Mouse (Mus musculus): Measurements from ENCODE around the gene Stat4. TPM values are rescaled to one million over a fixed set of nuclear protein-coding genes. Genes with fewer than 3 reads are reported as not detected.

Stat4 gene
- polyA plus RNA-seq, 1 experiment = 0.99 TPM

DNA sequence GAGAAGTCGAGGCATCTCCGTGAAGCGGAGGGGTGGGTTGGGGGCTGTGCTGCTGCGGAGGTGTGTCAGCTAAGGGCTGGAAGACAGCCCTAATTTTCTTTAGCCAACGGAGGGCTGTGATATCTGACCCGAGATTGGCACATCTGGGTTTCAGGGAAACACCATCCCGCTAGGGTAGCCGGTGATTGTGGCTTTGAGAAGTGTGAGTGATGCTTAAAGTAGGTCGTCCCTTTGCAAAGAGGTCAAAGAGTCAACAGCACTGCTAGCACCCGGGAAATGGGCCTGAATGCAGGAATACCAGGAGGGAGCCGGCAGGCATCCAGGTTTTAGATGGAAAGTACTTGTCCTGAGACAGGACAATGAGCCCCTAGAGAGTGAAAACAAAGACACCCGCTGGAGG lies 22.0 kb downstream of the Stat4 start:
- Histone ChIP-seq H3K36me3 (ENCODE audit: control insufficient read depth, insufficient read depth, low read length) (no peaks in the 10 kb centered on the region), H3K4me3 (ENCODE audit: insufficient read depth, low read depth, low read length) (peak overlapping the region; percentile 2; the same call in 1 of the 2 replicates), H3K27me3 (replicated peaks; ENCODE audit: control insufficient read depth, insufficient read depth, low read length) (no peaks in the 10 kb centered on the region), H3K4me1 (ENCODE audit: control insufficient read depth, insufficient read depth, low read length) (no peaks in the 10 kb centered on the region), H3K27ac (ENCODE audit: insufficient read depth, low read depth, low read length) (no peak overlapping the region)
- no peak for TF ChIP-seq POLR2A (IDR thresholded peaks at IDR 0.05; ENCODE audit: low read depth, low read length)
- TF ChIP-seq CTCF (conservative IDR thresholded peaks at IDR 0.05; ENCODE audit: insufficient read depth, insufficient read length, low read depth, low read length) = no peak
- no peak for DNase-seq
- WGBS = 7% methylated on average over 12 of the region's 12 CpGs

DNA sequence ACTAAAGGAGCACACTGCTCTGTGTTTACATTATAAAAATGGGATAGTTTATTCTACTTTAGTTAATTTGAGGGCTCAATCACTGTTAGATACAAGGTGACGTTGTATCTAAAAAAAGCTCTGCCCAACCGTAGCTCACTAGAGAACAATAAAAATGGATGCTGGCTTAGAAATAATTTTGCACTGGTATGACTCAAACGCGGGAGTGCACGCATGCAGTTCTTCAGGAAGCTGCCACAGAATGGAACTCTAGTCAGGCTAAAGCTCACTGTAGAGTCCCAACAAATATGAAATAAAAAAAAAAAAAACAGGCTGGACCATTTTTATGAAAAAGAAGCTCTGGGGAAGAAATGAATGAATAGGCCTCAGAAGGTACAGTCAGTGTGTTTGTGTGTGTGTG lies 23.8 kb downstream of the Stat4 start:
- Histone ChIP-seq H3K4me3 (ENCODE audit: insufficient read depth, low read depth, low read length) (no peak overlapping the region), H3K27ac (ENCODE audit: insufficient read depth, low read depth, low read length) (no peak overlapping the region), H3K27me3 (replicated peaks; ENCODE audit: control insufficient read depth, insufficient read depth, low read length) (no peaks in the 10 kb centered on the region), H3K4me1 (ENCODE audit: control insufficient read depth, insufficient read depth, low read length) (no peaks in the 10 kb centered on the region), H3K36me3 (ENCODE audit: control insufficient read depth, insufficient read depth, low read length) (no peaks in the 10 kb centered on the region)
- DNase-seq = no peak
- whole genome bisulfite sequencing = 79% methylated on average over 5 of the region's 5 CpGs
- TF ChIP-seq POLR2A (IDR thresholded peaks at IDR 0.05; ENCODE audit: low read depth, low read length) (no peak), CTCF (conservative IDR thresholded peaks at IDR 0.05; ENCODE audit: insufficient read depth, insufficient read length, low read depth, low read length) (no peak)

DNA sequence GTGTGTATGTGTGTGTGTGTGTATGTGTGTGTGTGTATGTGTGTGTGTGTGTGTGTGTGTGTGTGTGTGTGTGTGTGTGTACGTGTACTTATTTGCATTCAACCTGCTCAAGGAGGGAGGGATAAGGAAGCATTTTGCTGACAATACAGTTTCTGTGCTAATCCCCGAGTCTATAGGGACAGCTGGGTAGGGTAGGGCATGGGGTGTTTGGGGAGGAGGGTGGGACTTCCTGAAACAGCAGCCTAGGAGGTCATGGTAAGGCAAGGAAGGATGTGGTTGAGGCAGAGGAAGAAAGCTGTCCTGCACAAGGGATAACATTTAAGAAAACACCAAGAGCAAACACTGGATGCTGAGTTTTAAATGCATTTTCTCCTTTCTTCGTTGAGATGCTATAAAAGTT lies 24.3 kb downstream of the Stat4 start:
- no peaks in the 10 kb centered on the region for H3K27me3 ChIP-seq (replicated peaks; ENCODE audit: control insufficient read depth, insufficient read depth, low read length)
- no peak for DNase-seq
- WGBS = 57% methylated on average over 3 of the region's 3 CpGs
- no peak for TF ChIP-seq POLR2A (IDR thresholded peaks at IDR 0.05; ENCODE audit: low read depth, low read length)
- no peaks in the 10 kb centered on the region for H3K36me3 ChIP-seq (ENCODE audit: control insufficient read depth, insufficient read depth, low read length)
- no peak overlapping the region for H3K27ac ChIP-seq (ENCODE audit: insufficient read depth, low read depth, low read length)
- no peak overlapping the region for H3K4me3 ChIP-seq (ENCODE audit: insufficient read depth, low read depth, low read length)
- H3K4me1 ChIP-seq (ENCODE audit: control insufficient read depth, insufficient read depth, low read length) = no peaks in the 10 kb centered on the region

DNA sequence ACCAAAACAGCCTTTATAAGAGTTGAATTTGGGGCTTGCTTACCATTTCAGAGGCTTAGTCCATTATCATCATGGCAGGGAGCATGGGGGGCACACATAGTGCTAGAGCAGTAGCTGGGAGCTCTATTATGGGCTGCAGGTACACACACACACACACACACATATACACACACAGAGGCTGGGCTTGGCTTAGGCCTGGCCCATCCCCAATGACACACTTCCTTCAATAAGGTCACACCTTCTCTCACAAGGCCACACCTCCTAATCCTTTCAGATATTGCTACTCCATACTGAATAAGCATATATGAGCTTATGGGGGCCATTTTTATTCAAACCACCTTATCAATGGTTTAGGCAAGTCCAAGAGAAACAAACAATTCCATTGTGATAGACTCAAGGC lies 25.3 kb downstream of the Stat4 start:
- H3K27ac ChIP-seq (ENCODE audit: insufficient read depth, low read depth, low read length) = no peak overlapping the region
- no peak for TF ChIP-seq CTCF (conservative IDR thresholded peaks at IDR 0.05; ENCODE audit: insufficient read depth, insufficient read length, low read depth, low read length)
- no peaks in the 10 kb centered on the region for H3K36me3 ChIP-seq (ENCODE audit: control insufficient read depth, insufficient read depth, low read length)
- no peaks in the 10 kb centered on the region for H3K4me1 ChIP-seq (ENCODE audit: control insufficient read depth, insufficient read depth, low read length)
- no peaks in the 10 kb centered on the region for H3K27me3 ChIP-seq (replicated peaks; ENCODE audit: control insufficient read depth, insufficient read depth, low read length)
- H3K4me3 ChIP-seq (ENCODE audit: insufficient read depth, low read depth, low read length) = no peak overlapping the region
- no peak for DNase-seq

DNA sequence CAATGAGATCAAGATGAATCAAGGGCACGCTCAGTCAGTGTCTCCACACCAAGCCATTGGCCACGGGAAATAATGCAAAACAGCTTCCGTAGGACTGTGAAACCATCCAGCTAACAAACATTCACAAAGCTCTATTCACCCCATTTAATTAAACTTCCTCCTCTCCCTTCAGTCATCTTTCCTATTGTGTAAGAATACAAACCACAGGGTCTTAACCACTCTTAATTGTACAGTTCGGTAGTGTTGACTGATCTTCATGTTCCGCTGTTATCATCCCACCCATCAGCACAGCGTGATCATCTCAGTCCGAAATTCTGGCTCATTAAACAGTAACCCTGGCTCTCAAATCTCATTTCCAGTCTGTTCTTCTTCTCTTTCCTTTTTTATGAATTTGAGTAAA lies 25.8 kb downstream of the Stat4 start:
- no peak overlapping the region for H3K27ac ChIP-seq (ENCODE audit: insufficient read depth, low read depth, low read length)
- no peak for TF ChIP-seq CTCF (conservative IDR thresholded peaks at IDR 0.05; ENCODE audit: insufficient read depth, insufficient read length, low read depth, low read length)
- no peak for TF ChIP-seq POLR2A (IDR thresholded peaks at IDR 0.05; ENCODE audit: low read depth, low read length)

DNA sequence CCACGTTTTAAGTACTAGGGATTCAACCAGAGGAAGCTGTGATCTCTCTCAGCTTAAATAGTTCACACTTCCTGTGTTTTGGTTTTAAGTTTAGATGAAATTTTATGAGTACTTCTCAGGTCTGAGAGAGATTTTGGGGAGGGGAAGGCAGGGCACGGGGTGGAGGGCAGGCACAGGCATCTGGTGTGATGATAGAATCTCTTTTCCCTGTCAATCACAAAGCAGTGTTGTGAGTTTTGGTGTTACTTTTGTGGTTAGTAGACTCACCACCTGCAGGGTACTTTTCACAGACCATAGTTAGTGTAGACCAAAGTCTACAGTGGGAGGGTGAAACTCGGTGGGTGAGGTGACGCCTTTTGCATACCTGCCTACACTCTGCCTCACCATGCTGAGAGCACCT lies 32.7 kb downstream of the Stat4 start:
- Histone ChIP-seq H3K4me3 (ENCODE audit: insufficient read depth, low read depth, low read length) (no peak overlapping the region), H3K36me3 (ENCODE audit: control insufficient read depth, insufficient read depth, low read length) (no peaks in the 10 kb centered on the region), H3K27ac (ENCODE audit: insufficient read depth, low read depth, low read length) (no peak overlapping the region), H3K4me1 (ENCODE audit: control insufficient read depth, insufficient read depth, low read length) (no peaks in the 10 kb centered on the region), H3K27me3 (replicated peaks; ENCODE audit: control insufficient read depth, insufficient read depth, low read length) (no peaks in the 10 kb centered on the region)
- no peak for DNase-seq
- WGBS = 55% methylated on average over 4 of the region's 4 CpGs
- TF ChIP-seq POLR2A (IDR thresholded peaks at IDR 0.05; ENCODE audit: low read depth, low read length) (no peak), CTCF (conservative IDR thresholded peaks at IDR 0.05; ENCODE audit: insufficient read depth, insufficient read length, low read depth, low read length) (no peak)

More for the DNA sequence above, 25.8 kb downstream of the Stat4 start:
- no peaks in the 10 kb centered on the region for H3K4me1 ChIP-seq (ENCODE audit: control insufficient read depth, insufficient read depth, low read length)
- no peaks in the 10 kb centered on the region for H3K27me3 ChIP-seq (replicated peaks; ENCODE audit: control insufficient read depth, insufficient read depth, low read length)
- WGBS = 83% methylated on average over 7 of the region's 7 CpGs
- no peak overlapping the region for H3K4me3 ChIP-seq (ENCODE audit: insufficient read depth, low read depth, low read length)
- DNase-seq = no peak
- no peaks in the 10 kb centered on the region for H3K36me3 ChIP-seq (ENCODE audit: control insufficient read depth, insufficient read depth, low read length)

DNA sequence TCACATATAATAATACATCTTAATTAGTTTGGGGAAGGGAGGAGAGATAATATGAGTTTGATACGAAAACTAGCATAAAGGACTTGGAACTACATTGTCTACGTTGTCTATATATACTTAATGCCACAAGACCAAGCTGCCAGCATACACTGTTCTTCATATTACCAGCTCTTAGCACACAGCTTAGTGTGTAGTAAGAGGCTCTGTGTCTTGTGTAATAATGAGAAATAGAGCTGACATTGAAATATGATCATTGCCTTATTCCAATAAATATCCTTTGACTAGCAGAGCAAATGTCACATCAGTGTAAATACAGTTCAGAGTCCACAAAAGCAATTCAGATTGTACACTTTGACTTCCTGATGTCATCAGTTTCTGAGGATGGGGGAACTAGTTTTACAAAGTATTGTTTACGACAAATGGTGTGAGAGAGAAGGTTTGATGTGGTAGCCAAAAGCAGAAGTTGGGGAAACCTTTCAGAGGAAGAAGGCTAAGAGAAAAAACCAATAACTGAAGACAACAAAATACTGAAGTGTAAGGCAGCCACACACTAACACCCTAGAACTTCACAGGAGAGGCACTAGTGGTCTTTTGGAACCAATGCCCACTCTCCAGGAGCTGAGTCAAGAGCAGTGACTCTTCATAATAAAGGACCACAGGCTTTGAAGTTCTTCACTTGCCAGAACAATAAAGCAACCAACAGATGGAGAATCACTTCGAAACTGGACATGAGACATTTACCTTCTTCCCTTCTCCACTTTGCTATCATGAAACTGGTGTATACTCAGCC lies 35.2 kb downstream of the Stat4 start:
- Histone ChIP-seq H3K4me3 (ENCODE audit: insufficient read depth, low read depth, low read length) (no peak overlapping the region), H3K27ac (ENCODE audit: insufficient read depth, low read depth, low read length) (no peak overlapping the region), H3K4me1 (ENCODE audit: control insufficient read depth, insufficient read depth, low read length) (no peaks in the 10 kb centered on the region), H3K36me3 (ENCODE audit: control insufficient read depth, insufficient read depth, low read length) (no peaks in the 10 kb centered on the region), H3K27me3 (replicated peaks; ENCODE audit: control insufficient read depth, insufficient read depth, low read length) (no peaks in the 10 kb centered on the region)
- no peak for TF ChIP-seq CTCF (conservative IDR thresholded peaks at IDR 0.05; ENCODE audit: insufficient read depth, insufficient read length, low read depth, low read length)
- TF ChIP-seq POLR2A (IDR thresholded peaks at IDR 0.05; ENCODE audit: low read depth, low read length) = no peak
- WGBS = 80% methylated on average over 4 of the region's 4 CpGs
- DNase-seq = no peak
